ENCODE assay signal across 3 mouse cellular contexts in the genomic region with DNA sequence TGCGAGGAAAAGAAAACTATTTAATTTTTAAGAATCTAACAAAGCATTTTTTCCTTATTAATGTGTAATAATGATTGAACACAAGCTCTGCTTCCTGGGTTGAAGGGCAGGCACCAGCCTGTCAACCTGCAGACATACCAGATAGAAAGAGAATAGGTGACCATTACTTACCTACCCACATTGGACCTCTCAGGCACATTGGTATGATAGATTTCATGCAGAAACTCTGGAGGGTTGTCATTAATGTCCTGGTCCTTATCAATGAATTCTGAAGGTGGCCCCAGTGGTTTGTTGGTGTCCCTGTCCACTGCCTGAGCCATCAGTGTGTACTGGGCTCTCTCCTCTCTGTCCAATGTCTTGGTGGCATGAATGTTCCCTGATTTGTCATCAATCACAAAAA.
A peak's percentile ranks its signal among the peaks of the same experiment; 100 is the strongest.
DNase-seq lines count a peak whose midpoint lies in the region.
"Not testable (repeated sequence)": the region's sequence is repeated elsewhere in the genome, so short reads cannot be mapped to it uniquely, and the experiment has no call there.

No protein-coding gene starts in this region.

- DNase-seq in cerebellum, adult 9-11 months: peak; percentile 5
- peak; percentile 88 for DNase-seq in heart, adult 11 months
- DNase-seq in heart, postnatal 25 days (ENCODE audit: low spot score): peak; percentile 4

- intact Hi-C loops in heart, postnatal 25 days (cut with DNase I): not testable (repeated sequence)

Comparison
In these comparisons a context has a peak if more than half of its experiments do, and no peak if none do; other contexts are left out.
1. DNase-seq: peak in every context shown above with its lines; median percentile 88 in heart, adult 11 months; 5 in cerebellum, adult 9-11 months; 4 in heart, postnatal 25 days.